Mouse (Mus musculus): ENCODE data around the gene Zfpm1. TPM values are rescaled to one million over a fixed set of nuclear protein-coding genes. Genes with fewer than 3 reads are reported as not detected.

Gene Zfpm1
- polyA plus RNA-seq, 2 experiments = 2.1 to 10.4 TPM

DNA sequence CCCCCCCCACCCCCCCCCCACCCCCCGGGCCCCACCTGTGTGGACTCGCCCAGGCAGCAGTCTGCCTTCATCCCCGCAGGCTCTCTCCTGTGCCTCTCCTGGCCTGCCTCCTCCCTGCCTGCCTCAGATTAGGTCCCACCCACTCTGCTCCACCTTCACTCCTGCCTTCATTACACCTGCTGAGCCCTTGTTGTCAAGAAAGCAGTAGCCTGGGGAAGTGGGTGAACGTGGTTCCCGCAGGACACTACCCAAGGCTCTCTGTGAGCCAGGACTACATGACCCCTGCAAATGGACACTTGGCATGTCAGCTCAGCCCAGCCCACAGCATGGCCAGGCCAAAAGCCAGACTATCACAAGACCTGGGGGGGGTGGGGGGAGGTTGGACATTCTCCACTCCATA lies 62.3 kb downstream of the Zfpm1 start:
- Histone ChIP-seq H3K36me3 (ENCODE audit: control insufficient read depth, insufficient read depth, low read length) (no peaks in the 10 kb centered on the region), H3K9ac (ENCODE audit: low read depth, low read length, severe bottlenecking) (no peak overlapping the region), H3K9me3 (ENCODE audit: control insufficient read depth, low read length) (no peaks in the 10 kb centered on the region), H3K4me3 (replicated peaks; ENCODE audit: low read length) (no peak overlapping the region), H3K27ac (replicated peaks; ENCODE audit: low read depth, low read length) (no peak overlapping the region), H3K27me3 (ENCODE audit: control insufficient read depth, insufficient read depth, low read length) (peaks cover 3% of the 10 kb centered on the region; the same call in 1 of the 2 replicates), H3K4me2 (replicated peaks; ENCODE audit: low read depth, low read length, severe bottlenecking) (peak overlapping the region; percentile 53), H3K4me1 (ENCODE audit: control insufficient read depth, insufficient read depth, low read length) (peaks cover 23% of the 10 kb centered on the region)
- ATAC-seq (ENCODE audit: low FRiP score, low read depth) = peak; percentile 31; the same call in 1 of the 2 replicates
- TF ChIP-seq POLR2A (IDR thresholded peaks at IDR 0.05; ENCODE audit: borderline replicate concordance, extremely low read depth, insufficient read depth, insufficient read length) = no peak
- no peak for DNase-seq (ENCODE audit: low spot score)
- 9% methylated on average over 3 of the region's 5 CpGs for WGBS

DNA sequence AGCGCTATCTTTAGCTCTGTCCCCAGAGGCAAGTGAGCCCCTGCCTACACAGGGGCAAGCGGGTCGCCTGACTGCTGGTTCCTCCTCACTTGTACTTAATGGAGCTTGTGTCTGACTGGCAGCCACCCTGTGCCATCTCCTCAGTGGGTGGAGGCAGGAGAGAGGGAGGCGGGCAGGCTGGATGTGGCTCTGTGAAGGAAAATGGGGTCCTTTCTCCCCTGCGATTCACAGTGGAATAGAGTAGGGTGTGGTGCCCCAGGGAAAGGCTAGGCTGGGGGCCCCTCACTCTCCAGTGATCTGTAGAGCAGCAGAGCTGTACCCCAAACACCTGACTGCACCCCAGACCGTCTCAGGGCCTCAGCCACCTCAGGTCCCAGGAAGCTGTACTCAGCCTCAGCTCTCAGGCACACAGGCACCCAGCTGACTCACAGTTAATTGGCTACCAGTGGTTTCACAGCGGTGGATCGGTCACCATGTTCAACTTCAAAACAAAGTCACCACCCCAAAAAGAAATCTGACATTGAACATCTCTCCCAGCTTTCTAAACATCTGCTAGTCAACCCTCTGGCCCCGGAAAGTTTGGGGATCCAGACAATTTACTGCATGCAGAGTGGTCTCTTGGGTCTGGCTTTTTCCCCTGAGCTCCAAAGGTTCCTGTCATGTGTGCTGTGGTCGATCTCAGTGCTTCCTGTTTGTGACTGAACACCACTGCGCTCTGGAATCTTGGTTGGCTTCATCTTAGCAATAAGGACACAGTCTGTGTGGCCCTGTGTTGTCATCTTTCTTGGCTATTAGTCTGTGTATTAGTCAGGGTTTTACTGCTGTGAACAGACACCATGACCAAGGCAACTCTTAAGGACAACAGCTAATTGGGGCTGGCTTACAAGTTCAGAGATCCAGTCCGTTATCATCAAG lies 63.5 kb downstream of the Zfpm1 start:
- ATAC-seq (ENCODE audit: low FRiP score, low read depth) (no peak), DNase-seq (ENCODE audit: low spot score) (no peak)
- Histone ChIP-seq H3K4me1 (ENCODE audit: control insufficient read depth, insufficient read depth, low read length) (peaks cover 25% of the 10 kb centered on the region), H3K9me3 (ENCODE audit: control insufficient read depth, low read length) (no peaks in the 10 kb centered on the region), H3K27ac (replicated peaks; ENCODE audit: low read depth, low read length) (no peak overlapping the region), H3K27me3 (ENCODE audit: control insufficient read depth, insufficient read depth, low read length) (peaks cover 3% of the 10 kb centered on the region; the same call in 1 of the 2 replicates), H3K4me2 (replicated peaks; ENCODE audit: low read depth, low read length, severe bottlenecking) (no peak overlapping the region), H3K4me3 (replicated peaks; ENCODE audit: low read length) (no peak overlapping the region), H3K9ac (ENCODE audit: low read depth, low read length, severe bottlenecking) (no peak overlapping the region), H3K36me3 (ENCODE audit: control insufficient read depth, insufficient read depth, low read length) (no peaks in the 10 kb centered on the region)
- 47% methylated on average over 11 of the region's 12 CpGs for WGBS
- no peak for TF ChIP-seq POLR2A (IDR thresholded peaks at IDR 0.05; ENCODE audit: borderline replicate concordance, extremely low read depth, insufficient read depth, insufficient read length)

DNA sequence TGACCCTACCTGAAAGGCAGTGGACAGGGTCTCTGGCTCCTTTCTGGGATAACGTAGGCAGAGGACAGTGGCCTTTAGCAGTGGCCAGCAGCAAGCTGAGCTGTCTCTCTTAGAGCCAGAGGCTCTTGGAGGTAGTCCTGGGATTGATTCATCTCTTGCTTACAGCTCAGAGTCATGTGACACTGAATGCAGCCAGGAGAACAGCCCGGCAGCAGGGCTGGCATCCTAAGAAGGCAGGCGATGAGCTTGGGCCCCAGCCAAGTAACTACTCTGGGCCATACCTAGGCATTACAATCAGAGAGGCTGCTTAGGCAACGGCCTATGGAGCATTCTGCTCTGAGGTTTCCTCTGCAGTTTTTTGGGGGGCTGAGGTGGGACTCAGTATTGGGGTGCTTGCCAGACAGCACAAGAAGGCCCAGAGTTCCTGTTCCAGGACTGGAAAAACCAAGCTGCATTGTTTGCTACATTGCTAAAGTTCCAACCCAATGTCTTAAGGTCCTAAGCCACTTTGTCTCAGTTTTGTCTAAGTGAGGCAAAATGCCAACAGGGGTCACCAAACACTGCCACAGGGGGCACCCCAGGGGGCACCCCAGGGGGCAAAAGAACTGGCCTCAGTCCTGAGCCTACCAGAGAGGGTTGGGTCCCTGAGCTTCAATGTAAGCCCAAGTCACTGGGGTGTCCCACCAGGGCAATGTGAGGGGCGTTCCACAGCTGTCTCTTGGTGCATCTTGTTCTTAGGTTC lies 66.0 kb downstream of the Zfpm1 start:
- Histone ChIP-seq H3K9ac (ENCODE audit: low read depth, low read length, severe bottlenecking) (no peak overlapping the region), H3K4me3 (replicated peaks; ENCODE audit: low read length) (no peak overlapping the region), H3K9me3 (ENCODE audit: control insufficient read depth, low read length) (no peaks in the 10 kb centered on the region), H3K27me3 (ENCODE audit: control insufficient read depth, insufficient read depth, low read length) (peaks cover 3% of the 10 kb centered on the region; the same call in 1 of the 2 replicates), H3K4me1 (ENCODE audit: control insufficient read depth, insufficient read depth, low read length) (peaks cover 16% of the 10 kb centered on the region), H3K36me3 (ENCODE audit: control insufficient read depth, insufficient read depth, low read length) (no peaks in the 10 kb centered on the region), H3K4me2 (replicated peaks; ENCODE audit: low read depth, low read length, severe bottlenecking) (no peak overlapping the region), H3K27ac (replicated peaks; ENCODE audit: low read depth, low read length) (no peak overlapping the region)
- TF ChIP-seq POLR2A (IDR thresholded peaks at IDR 0.05; ENCODE audit: borderline replicate concordance, extremely low read depth, insufficient read depth, insufficient read length) = no peak
- no peak for ATAC-seq (ENCODE audit: low FRiP score, low read depth)
- DNase-seq (ENCODE audit: low spot score) = no peak
- WGBS = 70% methylated on average over 5 of the region's 5 CpGs

DNA sequence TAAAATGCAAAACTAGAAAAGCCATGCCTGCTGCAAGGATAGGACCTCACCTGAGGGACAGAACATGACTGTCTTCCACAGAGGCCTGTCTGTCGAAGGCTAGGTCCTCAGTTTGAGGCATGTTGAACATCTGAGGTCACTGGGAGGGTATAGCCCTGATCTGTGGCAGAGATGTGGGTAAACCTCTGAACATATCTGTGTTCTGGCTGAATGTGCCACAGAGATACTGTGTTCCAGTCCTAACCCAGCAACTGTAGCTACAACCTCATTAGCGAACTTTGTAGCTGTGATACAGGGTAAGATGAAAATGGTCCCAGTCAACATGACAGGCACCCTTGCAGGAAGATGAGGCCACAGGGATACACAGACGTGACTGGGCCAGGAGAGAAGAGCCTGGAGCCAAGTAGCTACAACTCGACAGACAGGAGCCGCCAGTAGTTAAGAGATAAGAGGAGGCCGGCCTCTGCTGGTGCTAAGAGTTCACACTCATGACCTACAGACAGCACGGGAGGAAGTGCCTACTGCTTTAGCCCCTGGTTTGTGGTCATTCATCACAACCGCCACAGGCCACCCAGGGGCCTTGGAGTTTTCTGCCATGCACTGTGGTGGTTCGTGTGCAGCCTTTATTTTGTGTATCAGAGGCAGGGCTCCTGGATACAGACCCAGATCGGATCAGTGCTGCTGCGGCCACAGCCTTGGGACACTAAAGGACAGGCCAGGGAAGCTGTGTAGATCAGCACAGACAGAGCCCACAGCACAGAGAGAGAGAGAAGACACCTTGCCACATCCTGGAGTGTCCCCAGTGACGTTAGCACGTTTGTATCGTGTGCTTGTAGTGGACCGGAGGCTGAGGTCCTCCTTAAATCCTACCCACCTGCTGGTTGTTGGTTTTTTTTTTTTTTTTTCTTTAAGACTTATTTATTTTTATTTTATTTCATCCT lies 67.7 kb downstream of the Zfpm1 start:
- H3K27ac ChIP-seq (replicated peaks; ENCODE audit: low read depth, low read length) = no peak overlapping the region
- no peak overlapping the region for H3K4me3 ChIP-seq (replicated peaks; ENCODE audit: low read length)
- WGBS = 29% methylated on average over 15 of the region's 15 CpGs
- no peak overlapping the region for H3K9ac ChIP-seq (ENCODE audit: low read depth, low read length, severe bottlenecking)
- ATAC-seq (ENCODE audit: low FRiP score, low read depth) (no peak), DNase-seq (ENCODE audit: low spot score) (no peak)
- H3K4me2 ChIP-seq (replicated peaks; ENCODE audit: low read depth, low read length, severe bottlenecking) = no peak overlapping the region
- no peak for TF ChIP-seq POLR2A (IDR thresholded peaks at IDR 0.05; ENCODE audit: borderline replicate concordance, extremely low read depth, insufficient read depth, insufficient read length)
- H3K27me3 ChIP-seq (ENCODE audit: control insufficient read depth, insufficient read depth, low read length) = no peaks in the 10 kb centered on the region
- H3K9me3 ChIP-seq (ENCODE audit: control insufficient read depth, low read length) = no peaks in the 10 kb centered on the region
- H3K36me3 ChIP-seq (ENCODE audit: control insufficient read depth, insufficient read depth, low read length) = no peaks in the 10 kb centered on the region
- H3K4me1 ChIP-seq (ENCODE audit: control insufficient read depth, insufficient read depth, low read length) = peaks cover 3% of the 10 kb centered on the region; the same call in 1 of the 2 replicates

Data from limb, embryonic 14.5 days (tissue).